Mouse (Mus musculus): ENCODE measurements around the gene Tnfaip8l3.
"Not testable (repeated sequence)": the region's sequence is repeated elsewhere in the genome, so short reads cannot be mapped to it uniquely, and the experiment has no call there.

Tnfaip8l3 gene

GRCm38 (mm10) chr9:54068032-54068649 lies at the start of gene Tnfaip8l3:
TSS of gene Tnfaip8l3 (minus strand) at chr9:54068388.
- peak; percentile 30 for DNase-seq

GRCm38 (mm10) chr9:54112726-54113125 lies 44.5 kb upstream of the Tnfaip8l3 start:
- peak; percentile 6 for DNase-seq

GRCm38 (mm10) chr9:54098636-54099035 lies 30.4 kb upstream of the Tnfaip8l3 start:
- DNase-seq: no peak

GRCm38 (mm10) chr9:54097091-54097490 lies 28.9 kb upstream of the Tnfaip8l3 start:
- DNase-seq: no peak

- no peak for DNase-seq
These were observed 16.1 kb upstream of the Tnfaip8l3 start for GRCm38 (mm10) chr9:54084245-54084644.

GRCm38 (mm10) chr9:54077740-54078139 lies 9.6 kb upstream of the Tnfaip8l3 start:
- no peak for DNase-seq

- DNase-seq: no peak
These were observed 6.7 kb upstream of the Tnfaip8l3 start for GRCm38 (mm10) chr9:54074901-54075300.

- no peak for DNase-seq
These were observed 5.5 kb upstream of the Tnfaip8l3 start for GRCm38 (mm10) chr9:54073688-54074087.

GRCm38 (mm10) chr9:54071474-54072095 lies 3.4 kb upstream of the Tnfaip8l3 start:
- no peak for DNase-seq

- DNase-seq: no peak
These were observed 1.0 kb upstream of the Tnfaip8l3 start for GRCm38 (mm10) chr9:54069204-54069603.

GRCm38 (mm10) chr9:54068777-54069176 lies 589 bp upstream of the Tnfaip8l3 start:
- DNase-seq: peak; percentile 50

- DNase-seq: no peak
These were observed 551 bp downstream of the Tnfaip8l3 start for GRCm38 (mm10) chr9:54067642-54068031.

GRCm38 (mm10) chr9:54064836-54065235 lies 3.4 kb downstream of the Tnfaip8l3 start:
- DNase-seq: no peak

- DNase-seq: no peak
These were observed 4.5 kb downstream of the Tnfaip8l3 start for GRCm38 (mm10) chr9:54063655-54064054.

- no peak for DNase-seq
These were observed 6.5 kb downstream of the Tnfaip8l3 start for GRCm38 (mm10) chr9:54061666-54062065.

GRCm38 (mm10) chr9:54051298-54052068 lies 16.7 kb downstream of the Tnfaip8l3 start:
- DNase-seq: no peak

GRCm38 (mm10) chr9:54048978-54049377 lies 19.2 kb downstream of the Tnfaip8l3 start:
- DNase-seq: no peak

GRCm38 (mm10) chr9:54043067-54043466 lies 25.1 kb downstream of the Tnfaip8l3 start:
- no peak for DNase-seq

- DNase-seq: no peak
These were observed 30.5 kb downstream of the Tnfaip8l3 start for GRCm38 (mm10) chr9:54037717-54038116.

- DNase-seq: no peak
These were observed 33.5 kb downstream of the Tnfaip8l3 start for GRCm38 (mm10) chr9:54034691-54035090.

- no peak for DNase-seq
These were observed 45.4 kb downstream of the Tnfaip8l3 start for GRCm38 (mm10) chr9:54022795-54023194.

GRCm38 (mm10) chr9:53994528-53994927 lies 73.7 kb downstream of the Tnfaip8l3 start:
- no peak for DNase-seq

GRCm38 (mm10) chr9:53992567-53992966 lies 75.6 kb downstream of the Tnfaip8l3 start:
- DNase-seq: not testable (repeated sequence)

GRCm38 (mm10) chr9:53990921-53991320 lies 77.3 kb downstream of the Tnfaip8l3 start:
- peak; percentile 16 for DNase-seq
